Mouse (Mus musculus) ES-E14 (cell line): ENCODE measurements at regions not wholly inside any gene's neighbourhood (a gene's known extent, or its start where the extent isn't known, plus 50 kb on each side); places are given as distances from the start of the nearest gene placed in this dataset.

Source experiments
- DNase-seq: peaks from one replicate; pipeline ENCODE4 v3.0.0-alpha.2; 2013; ENCODE audit warnings: low read depth, low spot score
- H3K27ac ChIP-seq: 2 replicates; pipeline ENCODE4 v1.5.1; 2012; ENCODE audit warnings: low read depth, mild to moderate bottlenecking, low read length, moderate library complexity, mixed read lengths; ENCODE audit not compliant: poor library complexity, insufficient read depth, severe bottlenecking
- H3K36me3 ChIP-seq: 2 replicates; pipeline ENCODE4 v1.6.1; 2012; ENCODE audit warnings: mild to moderate bottlenecking, low read length, moderate library complexity, mixed read lengths; ENCODE audit not compliant: control insufficient read depth, poor library complexity, insufficient read depth, severe bottlenecking
- H3K4me1 ChIP-seq, 2 experiments: fragments of 150-350 bp in 1 of 2; sonication (generic) in 1 of 2; 2 replicates each; pipeline ENCODE4 v1.6.1; 2012; ENCODE audit warnings: low read length in 2 of 2, mild to moderate bottlenecking in 1 of 2, mixed read lengths in 1 of 2; ENCODE audit not compliant: control insufficient read depth in 2 of 2, insufficient read depth in 2 of 2, poor library complexity in 1 of 2
- H3K4me3 ChIP-seq, 2 experiments: fragments of 150-350 bp in 1 of 2; sonication (generic) in 1 of 2; 2 replicates each; pipeline ENCODE4 v1.5.1; 2012; ENCODE audit warnings: low read length in 2 of 2, low read depth in 1 of 2, mild to moderate bottlenecking in 1 of 2, mixed read lengths in 1 of 2; ENCODE audit not compliant: insufficient read depth in 1 of 2, poor library complexity in 1 of 2, severe bottlenecking in 1 of 2
- H3K9ac ChIP-seq: 2 replicates; pipeline ENCODE4 v1.6.1; 2012; ENCODE audit warnings: low read depth, mild to moderate bottlenecking, low read length, mixed read lengths; ENCODE audit not compliant: poor library complexity, insufficient read depth, severe bottlenecking
- H3K9me3 ChIP-seq: fragments of 150-350 bp; sonication (generic); 2 replicates; pipeline ENCODE4 v1.6.1; 2012; ENCODE audit warnings: low read depth, mild to moderate bottlenecking, low read length; ENCODE audit not compliant: control insufficient read depth, insufficient read depth
- CHD2 ChIP-seq: IDR thresholded peaks from 2 replicates; pipeline ENCODE4 v1.6.1; 2014; ENCODE audit warnings: mild to moderate bottlenecking, low read depth, low read length, inconsistent platforms
- HCFC1 ChIP-seq: IDR thresholded peaks from 2 replicates; pipeline ENCODE4 v1.6.1; 2012; ENCODE audit warnings: low read length, inconsistent platforms, borderline replicate concordance; ENCODE audit not compliant: insufficient read depth
- MAFK ChIP-seq: IDR thresholded peaks from 2 replicates; pipeline ENCODE4 v1.6.1; 2014; ENCODE audit warnings: mild to moderate bottlenecking, low read depth, low read length, inconsistent platforms; ENCODE audit not compliant: insufficient read depth
- ZC3H11A ChIP-seq: IDR thresholded peaks from 2 replicates; pipeline ENCODE4 v1.6.1; 2012; ENCODE audit warnings: low read depth, mild to moderate bottlenecking, inconsistent platforms, low read length, borderline replicate concordance
- ZNF384 ChIP-seq: IDR thresholded peaks from 2 replicates; pipeline ENCODE4 v1.6.1; 2012; ENCODE audit warnings: low read depth, low read length, inconsistent platforms
- in situ Hi-C, 2 experiments: fragments of 600-800 bp; cut with MboI; formaldehyde crosslinking; loops; one replicate each; pipeline ENCODE4 v1.15.1; 2025; ENCODE audit warnings: low sequenced_read_pairs in 2 of 2, inconsistent platforms in 1 of 2; ENCODE audit not compliant: unreplicated experiment in 2 of 2

GRCm38 (mm10) chr6:25260559-25260958 lies 304.5 kb upstream of the Tmem229a start:
- no peak for DNase-seq
- Histone ChIP-seq H3K36me3 (no peaks in the 10 kb centered on the region), H3K4me1 (no peaks in the 10 kb centered on the region), H3K27ac (no peak overlapping the region), H3K4me3 (no peak overlapping the region), H3K9ac (no peak overlapping the region), H3K9me3 (no peaks in the 10 kb centered on the region)
- in situ Hi-C loops = no loop called here
- TF ChIP-seq HCFC1 = no peak
- no peak for TF ChIP-seq CHD2
- no peak for TF ChIP-seq ZC3H11A
- TF ChIP-seq MAFK = no peak
- no peak for TF ChIP-seq ZNF384

GRCm38 (mm10) chr6:25255762-25256161 lies 299.7 kb upstream of the Tmem229a start:
- DNase-seq = no peak
- H3K27ac ChIP-seq = no peak overlapping the region
- in situ Hi-C loops = no loop called here
- H3K4me3 ChIP-seq = no peak overlapping the region
- TF ChIP-seq ZNF384 (no peak), CHD2 (no peak), ZC3H11A (no peak), HCFC1 (no peak), MAFK (no peak)
- no peak overlapping the region for H3K9ac ChIP-seq
- H3K4me1 ChIP-seq = no peaks in the 10 kb centered on the region
- no peaks in the 10 kb centered on the region for H3K36me3 ChIP-seq
- H3K9me3 ChIP-seq = no peaks in the 10 kb centered on the region

- Histone ChIP-seq H3K27ac (no peak overlapping the region), H3K4me1 (no peaks in the 10 kb centered on the region), H3K36me3 (no peaks in the 10 kb centered on the region), H3K9me3 (no peaks in the 10 kb centered on the region), H3K9ac (no peak overlapping the region), H3K4me3 (no peak overlapping the region)
- no peak for DNase-seq
- in situ Hi-C loops = no loop called here
- TF ChIP-seq ZC3H11A (no peak), ZNF384 (no peak), CHD2 (no peak), MAFK (no peak), HCFC1 (no peak)
Observed at GRCm38 (mm10) chr6:25237021-25237420, 280.9 kb upstream of the Tmem229a start.

- H3K9me3 ChIP-seq = no peaks in the 10 kb centered on the region
- TF ChIP-seq HCFC1 (no peak), MAFK (no peak), ZNF384 (no peak), CHD2 (no peak), ZC3H11A (no peak)
- H3K9ac ChIP-seq = no peak overlapping the region
- H3K4me1 ChIP-seq = no peaks in the 10 kb centered on the region
- H3K27ac ChIP-seq = no peak overlapping the region
- no peaks in the 10 kb centered on the region for H3K36me3 ChIP-seq
- DNase-seq = no peak
- no peak overlapping the region for H3K4me3 ChIP-seq
- in situ Hi-C loops = no loop called here
Observed at GRCm38 (mm10) chr6:25236616-25237015, 280.5 kb upstream of the Tmem229a start.
